Mouse (Mus musculus) forebrain, embryonic 15.5 days (tissue): ENCODE results near the gene Ace3. TPM values are rescaled to one million over a fixed set of nuclear protein-coding genes. Genes with fewer than 3 reads are reported as not detected.

ENCODE experiments used
- ATAC-seq: fragments of 200-750 bp; cut with Nextera tagmentation; replicated peaks from 2 replicates; pipeline ENCODE4 v1.8.0; 2017; ENCODE audit warnings: mild to moderate bottlenecking, moderate TSS enrichment, moderate library complexity
- H3K27ac ChIP-seq: fragments of 300-500 bp; sonication (generic); replicated peaks from 2 replicates; pipeline ENCODE4 v1.5.1; 2015; ENCODE audit warnings: mild to moderate bottlenecking, inconsistent platforms
- H3K27me3 ChIP-seq: fragments of 300-500 bp; sonication (generic); 2 replicates; pipeline ENCODE4 v1.6.1; 2015; ENCODE audit warnings: inconsistent platforms
- H3K36me3 ChIP-seq: fragments of 300-500 bp; sonication (generic); 2 replicates; pipeline ENCODE4 v1.6.1; 2015; ENCODE audit warnings: mild to moderate bottlenecking, inconsistent platforms
- H3K4me1 ChIP-seq: fragments of 300-500 bp; sonication (generic); 2 replicates; pipeline ENCODE4 v1.6.1; 2015; ENCODE audit warnings: inconsistent platforms
- H3K4me2 ChIP-seq: fragments of 300-500 bp; sonication (generic); replicated peaks from 2 replicates; pipeline ENCODE4 v1.6.1; 2015; ENCODE audit warnings: mild to moderate bottlenecking, inconsistent platforms
- H3K4me3 ChIP-seq: fragments of 300-500 bp; sonication (generic); 2 replicates; pipeline ENCODE4 v1.5.1; 2015; ENCODE audit warnings: mild to moderate bottlenecking, inconsistent platforms
- H3K9ac ChIP-seq: fragments of 300-500 bp; sonication (generic); replicated peaks from 2 replicates; pipeline ENCODE4 v1.6.1; 2015; ENCODE audit warnings: mild to moderate bottlenecking, inconsistent platforms
- H3K9me3 ChIP-seq: fragments of 300-500 bp; sonication (generic); 2 replicates; pipeline ENCODE4 v1.6.1; 2016; ENCODE audit warnings: inconsistent platforms
- WGBS: fragments of 180-500 bp; shearing (Covaris S2); methylation state at CpG from one replicate; pipeline ENCODE4 v1.1.7; 2015; ENCODE audit warnings: mixed read lengths; 5-methylcytosine and 5-hydroxymethylcytosine counted together
- polyA plus RNA-seq: library from polyadenylated mRNA; unstranded; fragments of >200 nt; fragmentation: Nextera tagmentation; extraction: Ambion mirVana; gene quantifications from 2 replicates; pipeline ENCODE4 v1.2.1, GENCODE M21; 2015

The Ace3 gene
- polyA plus RNA-seq, 1 experiment from 2014 or later: 0.08 TPM

DNA sequence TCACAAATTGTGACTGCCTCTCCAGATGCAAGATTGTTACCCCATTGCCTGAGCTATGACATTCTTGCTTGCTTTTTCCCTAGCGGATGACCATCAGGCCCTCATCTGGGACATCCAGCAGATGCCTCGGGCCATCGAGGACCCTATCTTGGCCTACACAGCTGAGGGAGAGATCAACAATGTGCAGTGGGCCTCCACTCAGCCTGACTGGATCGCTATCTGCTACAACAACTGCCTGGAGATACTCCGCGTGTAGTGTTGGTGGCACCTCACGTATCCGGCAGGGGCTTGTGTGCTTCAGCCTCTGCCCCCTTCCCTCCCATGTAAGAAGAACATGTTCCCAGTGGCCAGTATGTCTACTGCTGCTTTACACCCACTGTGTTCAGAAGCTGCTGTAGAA lies 60.1 kb downstream of the Ace3 start:
- Histone ChIP-seq H3K4me2 (no peak overlapping the region), H3K9ac (no peak overlapping the region), H3K4me3 (no peak overlapping the region), H3K27me3 (no peaks in the 10 kb centered on the region), H3K4me1 (no peaks in the 10 kb centered on the region), H3K36me3 (peaks cover 95% of the 10 kb centered on the region), H3K9me3 (no peaks in the 10 kb centered on the region), H3K27ac (no peak overlapping the region)
- 96% methylated on average over 8 of the region's 8 CpGs for WGBS
- ATAC-seq: no peak

Other genes with a start within 250 kb of the Ace3 start
- 32.3 and 32.5 TPM in 2 replicates for gene Cyb561, start 41.3 kb upstream of the Ace3 start, polyA plus RNA-seq
- 2.3 and 2.5 TPM in 2 replicates for gene Ace, start 26.7 kb upstream of the Ace3 start, polyA plus RNA-seq
- 0.57 and 0.59 TPM in 2 replicates for gene Kcnh6, start 13.4 kb downstream of the Ace3 start, polyA plus RNA-seq
- 118 and 120 TPM in 2 replicates for gene Dcaf7, start 42.2 kb downstream of the Ace3 start, polyA plus RNA-seq
- 7.2 and 7.3 TPM in 2 replicates for gene Taco1, start 71.4 kb downstream of the Ace3 start, polyA plus RNA-seq
- gene Map3k3, start 89.9 kb downstream of the Ace3 start, polyA plus RNA-seq: 14.2 TPM in 2 replicates
- gene Gm10840, start 166.2 kb downstream of the Ace3 start, polyA plus RNA-seq: 0.74 and 1.3 TPM in 2 replicates
- 222 and 233 TPM in 2 replicates for gene Limd2, start 166.2 kb downstream of the Ace3 start, polyA plus RNA-seq
- gene Strada, start 207.5 kb downstream of the Ace3 start, polyA plus RNA-seq: 30.1 and 32.2 TPM in 2 replicates
- gene Ccdc47, start 221.7 kb downstream of the Ace3 start, polyA plus RNA-seq: 88.5 and 97.6 TPM in 2 replicates
- 102 and 103 TPM in 2 replicates for gene Ddx42, start 222.3 kb downstream of the Ace3 start, polyA plus RNA-seq